Mouse (Mus musculus) spleen, adult 2 months (tissue): ENCODE measurements around the gene Asxl2.

ENCODE experiments used
- CTCF ChIP-seq: fragments of 200-500 bp; IDR thresholded peaks from 2 replicates; pipeline ENCODE4 v1.5.1; 2011; ENCODE audit warnings: mild to moderate bottlenecking, inconsistent platforms; ENCODE audit not compliant: insufficient read depth, insufficient read length, insufficient replicate concordance; ENCODE audit errors: extremely low read depth
- POLR2A ChIP-seq: fragments of 200-500 bp; IDR thresholded peaks from 2 replicates; pipeline ENCODE4 v1.6.1; 2011; ENCODE audit warnings: low read depth, low read length, inconsistent platforms

GRCm38 (mm10) chr12:3427067-3427889 is 621 bp downstream of the Asxl2 start:
- TF ChIP-seq CTCF = no peak
- TF ChIP-seq POLR2A = no peak
